Mouse (Mus musculus): ENCODE measurements around the gene Cx3cl1.
A peak's percentile ranks its signal among the peaks of the same experiment; 100 is the strongest.

The Cx3cl1 gene

DNA sequence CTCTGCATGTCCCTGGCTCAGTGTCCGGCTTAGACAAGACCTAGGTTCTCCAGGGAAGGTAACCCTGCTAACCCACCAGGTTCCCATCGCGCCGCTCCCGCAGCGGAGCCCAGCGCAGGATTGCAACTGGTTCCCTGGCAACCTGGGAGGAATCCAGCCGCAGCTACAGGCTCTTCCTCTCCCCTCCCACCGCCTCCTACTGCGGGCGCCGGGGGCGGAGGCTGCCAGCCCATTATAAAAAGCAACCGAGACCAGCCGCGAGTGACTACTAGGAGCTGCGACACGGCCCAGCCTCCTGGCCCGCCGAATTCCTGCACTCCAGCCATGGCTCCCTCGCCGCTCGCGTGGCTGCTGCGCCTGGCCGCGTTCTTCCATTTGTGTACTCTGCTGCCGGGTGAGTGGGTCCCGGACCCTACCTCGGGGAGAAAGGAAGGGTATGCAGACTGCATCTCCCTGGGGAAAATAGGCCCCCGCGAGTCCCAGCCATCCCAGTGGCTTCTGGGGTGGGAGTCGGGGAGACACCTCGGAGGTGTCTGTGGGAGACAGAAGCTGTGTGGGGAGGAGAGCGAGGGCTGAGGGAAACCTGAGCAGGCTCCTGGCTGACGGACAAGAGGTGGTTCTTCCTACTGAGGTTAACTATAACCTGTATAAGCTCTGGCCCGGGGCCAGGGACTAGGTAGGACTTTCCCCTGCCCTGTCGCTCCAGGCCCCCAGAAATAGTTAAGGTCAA lies at the start of gene Cx3cl1:
Gene Cx3cl1, plus strand, starts transcription at position 69 of the 730 bp plus-strand sequence.
- peak; percentile 87 for DNase-seq (ENCODE audit: low spot score)

DNA sequence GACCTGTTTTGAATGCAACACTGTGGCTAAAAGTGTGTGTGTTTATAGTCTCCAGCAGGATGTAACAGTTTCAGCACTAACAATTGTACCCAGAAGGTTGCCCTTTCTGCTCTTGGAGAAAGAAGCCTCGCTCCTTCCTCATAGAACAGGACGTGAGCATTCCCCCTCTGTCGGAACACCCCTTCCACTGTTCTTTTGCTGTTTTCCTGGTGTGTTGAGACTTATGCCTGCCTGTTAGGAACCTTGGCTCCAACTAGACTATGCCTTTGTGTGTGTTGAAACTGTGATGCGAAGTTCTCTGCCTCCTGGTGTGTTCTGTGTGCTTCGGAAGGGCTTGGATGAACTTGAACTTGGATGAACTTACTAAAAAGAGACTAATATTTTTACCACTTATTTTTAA lies 45.8 kb upstream of the Cx3cl1 start:
- no peak for DNase-seq (ENCODE audit: low spot score)

DNA sequence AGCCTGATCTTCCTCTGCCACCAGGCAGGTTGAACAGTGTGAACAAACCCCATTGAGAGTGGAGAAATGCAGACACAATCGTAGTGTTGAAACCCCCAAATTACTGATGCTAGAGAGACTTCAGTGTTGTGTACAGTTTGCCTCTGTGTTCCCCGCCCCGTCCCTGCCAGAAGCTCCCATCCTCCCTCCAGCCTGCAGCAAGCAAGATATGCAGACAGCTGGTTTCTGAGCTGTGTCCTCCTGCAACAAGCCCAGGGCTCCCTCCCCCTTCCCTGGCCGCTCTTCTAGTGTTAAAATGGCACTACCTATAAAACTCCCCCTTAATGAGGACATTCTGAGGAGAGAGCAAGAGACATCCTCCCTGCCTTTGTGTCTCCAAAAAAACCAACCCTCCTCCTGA lies 42.5 kb upstream of the Cx3cl1 start:
- no peak for DNase-seq (ENCODE audit: low spot score)

DNA sequence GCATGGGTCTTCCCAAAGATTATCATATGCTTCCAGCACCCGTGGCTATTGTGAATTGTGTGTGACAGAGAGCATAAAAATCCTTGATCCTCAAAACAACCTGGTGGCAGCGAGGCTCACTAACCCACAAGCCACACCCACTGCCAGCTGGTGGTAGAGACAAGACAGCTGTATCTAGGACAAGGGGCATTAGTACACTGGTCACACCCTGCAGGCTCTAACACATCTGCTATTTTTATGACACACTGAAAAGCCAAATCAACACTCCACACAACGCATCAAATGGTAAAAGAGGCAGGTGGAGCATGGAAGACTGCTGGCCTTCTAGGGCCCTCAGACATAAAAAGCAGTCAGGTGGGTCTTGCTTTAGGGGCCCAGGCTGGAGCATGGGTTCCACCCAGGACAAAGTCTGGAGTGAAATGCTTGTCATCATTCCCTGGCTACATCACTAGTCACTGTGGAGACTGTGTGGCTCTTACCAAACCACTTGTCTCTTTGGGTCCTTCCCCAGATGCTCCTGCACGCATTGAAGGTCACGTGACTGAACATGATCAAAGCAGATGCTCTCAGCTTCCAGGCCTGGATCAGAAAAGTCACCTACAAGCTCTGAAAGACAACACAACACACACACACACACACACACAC lies 37.9 kb upstream of the Cx3cl1 start:
- no peak for DNase-seq (ENCODE audit: low spot score)

DNA sequence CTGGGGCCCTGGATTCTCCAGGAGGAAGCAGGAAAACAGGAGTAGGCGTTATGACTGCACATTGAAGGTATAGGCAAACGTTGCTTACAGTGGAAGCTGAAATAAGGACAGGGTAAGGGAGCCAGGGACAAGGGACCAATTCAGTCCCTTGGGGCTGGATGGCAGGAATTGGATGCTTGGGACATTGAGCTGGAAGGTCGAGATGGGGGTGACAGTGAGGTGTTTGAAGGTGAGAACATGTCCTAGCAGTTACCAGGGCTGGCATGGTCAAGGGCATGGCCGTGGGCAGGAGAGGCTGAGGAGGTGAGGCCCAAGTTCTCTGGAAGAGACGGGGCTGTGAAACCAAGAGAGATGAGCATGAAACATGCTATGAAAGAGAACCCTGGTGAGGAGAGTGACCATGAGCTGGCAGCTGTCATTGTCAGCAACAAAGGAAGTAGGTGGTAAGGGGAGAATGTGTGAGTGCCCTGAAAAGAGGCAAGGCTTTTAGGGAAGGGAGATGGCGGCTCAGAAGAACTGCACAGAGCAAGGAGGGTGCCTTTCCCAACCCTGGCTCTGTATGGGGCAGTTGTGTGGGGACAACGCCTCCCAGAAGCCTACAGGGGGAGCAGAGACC lies 37.0 kb upstream of the Cx3cl1 start:
- DNase-seq (ENCODE audit: low spot score) = no peak

DNA sequence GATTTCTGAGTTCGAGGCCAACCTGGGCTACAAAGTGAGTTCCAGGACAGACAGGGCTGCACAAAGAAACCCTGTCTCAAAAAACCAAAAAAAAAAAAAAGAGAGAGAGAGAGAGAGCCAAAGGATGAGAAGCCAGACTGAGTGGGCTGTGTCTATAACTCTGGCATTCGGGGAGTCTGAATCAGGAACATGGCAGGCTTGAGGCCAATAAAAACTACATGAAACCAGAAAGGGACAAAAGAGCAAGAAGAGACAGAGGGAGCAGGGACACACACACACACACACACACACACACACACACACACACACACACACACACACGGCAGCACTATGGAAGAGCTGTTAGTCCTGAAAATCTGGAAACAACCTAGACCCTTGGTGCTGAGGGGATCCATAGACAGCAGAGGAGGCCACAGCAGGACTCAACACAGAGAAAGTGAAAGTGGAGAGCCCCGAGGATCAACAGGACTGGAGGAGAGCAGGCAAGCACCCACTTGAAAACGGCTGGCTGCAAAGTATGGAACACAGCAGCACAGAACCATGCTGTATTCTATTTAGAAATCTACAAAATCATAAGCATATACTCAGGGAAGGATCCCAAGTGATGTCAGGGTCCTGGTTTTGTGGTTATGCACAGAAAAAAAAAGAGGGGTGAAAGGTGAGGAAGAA lies 36.2 kb upstream of the Cx3cl1 start:
- no peak for DNase-seq (ENCODE audit: low spot score)

DNA sequence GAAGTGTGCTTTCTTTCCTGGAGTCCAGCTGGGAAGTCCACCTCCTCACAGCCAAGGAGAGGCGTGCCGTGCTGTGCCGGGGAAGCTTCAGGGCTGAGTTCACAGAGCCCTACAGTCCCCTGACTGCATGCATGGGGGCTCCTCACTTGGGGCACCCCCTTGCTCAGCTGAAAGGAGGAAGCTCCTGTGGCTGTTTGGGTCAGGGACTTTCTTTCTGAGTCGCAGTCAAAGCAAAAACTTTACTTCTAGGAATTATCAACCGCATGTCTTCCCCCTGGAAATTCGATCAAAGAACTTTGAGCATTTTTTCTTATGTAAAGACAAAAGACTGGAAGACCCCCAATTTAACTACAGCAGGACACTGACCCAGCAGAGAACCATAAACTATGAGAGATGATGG lies 32.0 kb upstream of the Cx3cl1 start:
- no peak for DNase-seq (ENCODE audit: low spot score)

DNA sequence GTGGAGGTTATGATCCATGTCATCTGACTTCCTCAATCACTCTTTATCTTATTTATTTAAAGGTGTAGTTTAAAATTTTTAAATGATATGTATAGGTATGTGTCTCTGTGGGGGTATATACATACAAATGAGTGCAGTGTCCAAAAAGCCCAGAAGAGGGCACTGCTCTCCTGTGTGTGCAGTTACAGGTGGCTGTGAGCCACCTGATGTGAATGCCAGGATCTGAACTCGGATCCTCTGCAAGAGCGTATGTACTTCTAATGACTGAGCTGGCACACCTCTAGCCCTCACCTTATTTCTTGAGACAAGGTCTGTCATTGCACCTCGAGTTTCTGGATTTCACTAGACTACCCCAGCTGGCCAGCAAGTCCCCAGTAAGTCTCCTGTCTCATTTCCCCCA lies 31.2 kb upstream of the Cx3cl1 start:
- no peak for DNase-seq (ENCODE audit: low spot score)

DNA sequence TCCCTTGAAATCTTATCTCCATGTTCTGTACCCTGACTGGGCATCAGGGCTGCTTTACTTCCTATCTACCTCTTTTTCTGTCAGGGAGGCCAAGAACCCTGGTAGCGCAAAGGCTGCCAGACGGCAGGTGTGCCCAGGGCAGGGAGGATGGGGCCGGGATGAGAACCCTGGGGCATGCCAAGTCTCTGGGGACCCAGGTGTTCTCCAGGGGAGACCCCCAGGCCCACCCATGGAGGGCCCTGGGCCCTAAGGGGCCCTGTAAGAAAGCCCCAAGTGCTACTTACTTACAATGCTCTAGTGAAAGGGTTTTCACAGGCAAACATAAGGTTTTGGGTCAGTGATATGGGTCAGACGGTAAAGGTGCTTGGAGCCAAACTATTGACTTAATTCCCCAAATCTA lies 30.1 kb upstream of the Cx3cl1 start:
- DNase-seq (ENCODE audit: low spot score) = no peak

DNA sequence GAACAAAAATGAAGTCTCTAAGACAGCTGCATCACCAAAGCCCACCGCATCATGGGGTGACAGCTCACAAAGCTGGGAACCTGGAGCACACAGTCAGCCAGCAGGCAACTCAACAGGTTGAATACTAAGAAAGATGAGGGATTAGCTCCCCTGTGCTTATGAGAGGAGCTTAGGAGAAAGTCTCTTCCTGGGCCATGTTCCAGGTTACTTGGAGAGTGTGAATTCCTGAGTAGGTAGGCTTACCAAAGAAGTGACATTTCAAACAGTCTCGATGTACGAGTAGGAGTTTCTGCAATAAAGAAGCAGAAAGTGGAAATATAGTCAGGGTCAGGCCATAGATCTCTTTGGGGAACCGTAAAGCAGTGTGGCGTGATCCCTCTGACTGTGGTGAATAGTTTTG lies 27.3 kb upstream of the Cx3cl1 start:
- DNase-seq (ENCODE audit: low spot score) = no peak

DNA sequence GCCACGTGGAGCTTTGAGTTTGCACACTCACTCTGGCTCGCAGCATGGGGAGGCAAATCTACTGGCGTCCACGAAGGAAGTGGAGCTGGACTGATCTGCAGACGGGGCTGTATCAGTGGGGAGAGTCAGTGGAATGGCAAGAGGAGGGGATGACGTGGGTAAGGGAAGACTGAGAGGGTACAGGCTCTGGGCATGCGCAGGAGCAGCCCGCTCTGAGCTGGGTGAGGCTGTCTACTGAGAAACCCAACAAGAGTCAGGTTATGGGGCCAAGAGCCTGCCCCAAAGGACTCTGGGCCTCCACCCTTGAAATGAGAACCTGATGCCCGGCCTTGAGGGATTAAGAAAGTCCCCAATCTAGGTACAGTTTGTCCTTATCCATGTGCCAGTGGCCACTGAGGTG lies 26.8 kb upstream of the Cx3cl1 start:
- DNase-seq (ENCODE audit: low spot score) = no peak

DNA sequence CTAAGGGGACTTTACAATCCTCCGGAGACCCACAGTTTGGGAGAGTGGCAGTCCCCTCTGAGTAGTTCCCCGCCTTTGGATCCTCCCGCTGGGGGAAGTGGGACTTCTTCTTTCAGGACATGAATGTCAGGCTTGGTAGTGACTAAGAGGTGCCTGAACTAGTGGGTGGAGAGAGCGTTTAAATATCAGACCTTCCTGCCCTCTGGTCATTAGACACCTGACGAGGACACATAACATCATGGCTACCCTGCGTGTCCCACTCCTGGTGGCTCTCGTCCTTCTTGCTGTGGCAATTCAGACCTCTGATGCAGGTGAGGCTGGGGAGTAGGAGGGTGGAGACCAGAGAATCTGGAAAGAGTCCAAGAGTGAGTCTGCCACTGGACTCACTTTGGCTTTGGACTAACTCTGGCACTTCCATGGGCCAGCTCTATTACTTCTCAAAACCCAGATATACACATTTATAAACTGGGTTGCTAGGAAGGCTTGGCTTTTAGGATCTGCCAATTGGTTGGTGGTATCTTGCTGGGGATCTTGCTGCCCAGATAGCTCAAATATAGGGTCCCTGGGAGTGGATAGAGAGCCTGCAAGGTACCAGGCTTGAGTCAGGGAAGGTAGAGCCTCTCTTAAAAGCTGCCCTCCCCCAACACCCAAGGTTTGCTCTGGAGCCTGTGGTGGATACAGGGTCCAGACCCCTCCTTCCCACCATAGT lies 26.2 kb upstream of the Cx3cl1 start, which contains the start of gene Ccl22:
Gene Ccl22, plus strand, starts transcription at position 115 of the 709 bp plus-strand sequence.
- no peak for DNase-seq (ENCODE audit: low spot score)

DNA sequence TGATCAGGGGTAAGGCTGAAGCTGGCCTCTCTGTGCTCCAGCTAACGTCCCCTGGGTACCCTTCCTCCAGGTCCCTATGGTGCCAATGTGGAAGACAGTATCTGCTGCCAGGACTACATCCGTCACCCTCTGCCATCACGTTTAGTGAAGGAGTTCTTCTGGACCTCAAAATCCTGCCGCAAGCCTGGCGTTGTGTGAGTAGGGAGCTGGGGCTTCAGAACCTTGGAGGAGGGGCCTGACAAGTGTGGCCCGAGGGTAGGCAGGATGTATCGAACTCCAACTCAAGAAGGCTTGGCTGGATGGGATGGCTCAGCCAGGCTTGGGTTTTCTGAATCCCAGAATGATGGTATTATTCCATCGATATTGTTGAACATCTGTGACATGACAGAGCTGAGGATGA lies 25.0 kb upstream of the Cx3cl1 start:
- no peak for DNase-seq (ENCODE audit: low spot score)

DNA sequence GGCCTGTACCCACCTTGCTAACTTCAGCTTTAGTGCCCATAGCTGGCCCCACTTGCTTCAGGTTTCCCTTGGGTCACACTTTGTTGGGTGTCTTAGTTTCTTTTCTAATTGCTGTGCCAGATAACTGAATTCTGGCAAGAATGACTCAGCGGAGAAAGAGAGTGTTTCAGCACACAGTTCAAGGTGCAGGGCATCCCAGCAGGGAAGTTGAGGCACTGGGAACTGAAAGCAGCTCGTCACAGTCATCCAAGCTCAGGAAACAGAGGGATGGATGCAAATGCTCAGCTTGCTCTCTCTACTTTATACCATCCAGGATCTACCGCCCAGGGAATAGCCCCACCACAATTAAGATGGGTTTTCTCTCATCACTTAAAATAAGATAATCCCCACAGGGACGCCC lies 23.4 kb upstream of the Cx3cl1 start:
- DNase-seq (ENCODE audit: low spot score) = no peak

DNA sequence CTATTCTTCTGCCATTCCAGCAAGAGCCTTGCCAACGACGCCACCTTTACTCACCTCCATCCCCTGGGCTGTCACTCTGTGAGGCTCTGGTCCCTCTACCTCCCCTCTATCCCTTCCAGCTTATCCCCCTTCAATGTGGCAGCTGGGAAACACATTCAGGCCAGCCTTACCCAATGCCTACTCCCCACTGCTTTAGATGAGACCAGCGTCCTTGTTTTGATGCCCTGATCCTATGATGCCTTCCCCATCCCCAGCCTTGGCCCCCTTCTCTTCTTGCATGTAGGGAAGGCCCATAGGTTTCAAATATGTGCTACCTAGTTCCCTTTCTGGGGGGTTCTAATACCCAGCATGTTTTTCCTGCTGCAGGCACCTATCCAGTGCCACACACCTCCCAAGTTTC lies 21.9 kb upstream of the Cx3cl1 start:
- DNase-seq (ENCODE audit: low spot score) = no peak

DNA sequence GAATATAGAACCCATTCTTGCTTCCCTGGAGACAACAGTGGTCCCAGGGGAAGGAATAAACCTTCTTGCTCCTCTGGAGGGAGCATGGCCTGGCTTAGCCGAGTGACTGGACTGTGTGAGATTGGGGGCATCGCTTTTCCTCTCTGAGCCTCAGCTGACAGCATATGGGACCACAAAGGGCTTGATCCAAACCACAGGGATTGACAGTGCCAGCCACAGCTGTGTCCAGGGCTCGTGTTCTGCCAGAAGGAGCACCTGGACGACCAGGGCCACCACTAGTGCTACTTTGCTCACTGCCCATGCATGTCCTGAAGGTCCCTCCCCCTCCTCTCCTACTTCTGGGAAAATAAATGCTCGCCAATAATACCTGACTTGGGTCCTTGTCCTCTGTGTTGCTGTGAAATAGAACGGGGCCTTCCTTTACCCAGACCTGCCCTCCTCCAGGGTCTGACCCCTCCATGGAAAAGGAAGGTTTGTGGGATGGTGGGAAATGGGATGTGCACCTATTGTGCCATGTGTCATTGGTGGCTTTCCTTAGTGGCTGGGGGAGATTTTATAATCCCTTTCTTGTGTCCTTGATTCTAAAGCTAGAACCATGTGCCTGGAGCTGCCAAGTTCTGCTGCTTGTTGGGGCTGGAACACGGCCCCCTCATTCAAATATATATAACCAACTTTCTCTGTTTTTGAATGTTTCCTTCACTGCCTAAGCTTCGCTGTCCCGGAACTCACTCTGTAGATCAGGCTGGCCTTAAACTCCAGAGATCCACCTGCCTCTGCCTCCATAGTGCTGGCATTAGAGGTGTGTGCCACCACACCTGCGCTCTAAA lies 20.6 kb upstream of the Cx3cl1 start:
- DNase-seq (ENCODE audit: low spot score) = no peak

DNA sequence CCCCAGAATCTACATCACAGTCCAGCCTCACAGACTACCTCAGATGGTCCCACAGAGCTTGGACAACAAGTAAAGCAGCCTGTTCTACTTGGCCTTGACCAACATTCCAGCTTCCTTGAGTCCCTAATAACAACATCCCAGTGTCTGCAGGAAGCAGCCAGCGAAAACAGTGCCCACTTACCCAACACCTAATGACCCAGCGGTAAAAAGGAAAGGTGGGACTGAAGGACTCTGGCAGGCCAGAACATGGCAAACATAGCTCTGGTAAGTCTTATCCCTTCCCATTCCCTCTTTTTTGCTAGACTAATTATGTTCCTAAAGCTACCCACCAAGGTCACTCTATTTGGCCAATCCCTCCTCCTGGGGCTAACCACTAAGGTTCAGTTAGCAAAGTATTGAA lies 17.8 kb upstream of the Cx3cl1 start:
- DNase-seq (ENCODE audit: low spot score) = no peak

DNA sequence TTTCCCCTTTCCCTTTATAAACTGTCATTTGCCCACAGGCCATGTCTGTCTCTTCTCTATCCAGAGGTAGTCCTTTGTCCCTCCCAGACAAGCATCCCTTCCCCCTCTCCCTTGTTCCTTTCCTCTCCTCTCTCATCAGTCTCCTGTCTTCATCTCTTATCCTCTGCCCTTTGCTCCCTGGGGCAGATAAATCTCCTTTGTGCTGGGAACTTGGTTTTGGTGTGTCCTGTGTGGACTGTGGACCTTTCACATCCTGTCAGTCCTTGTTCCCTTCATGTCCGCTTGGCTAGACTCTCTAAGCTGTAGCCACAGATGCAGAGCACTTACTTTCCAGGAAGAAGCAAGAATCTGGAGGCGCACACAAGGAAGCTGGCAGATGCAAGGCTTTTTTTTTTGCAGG lies 17.3 kb upstream of the Cx3cl1 start:
- no peak for DNase-seq (ENCODE audit: low spot score)

DNA sequence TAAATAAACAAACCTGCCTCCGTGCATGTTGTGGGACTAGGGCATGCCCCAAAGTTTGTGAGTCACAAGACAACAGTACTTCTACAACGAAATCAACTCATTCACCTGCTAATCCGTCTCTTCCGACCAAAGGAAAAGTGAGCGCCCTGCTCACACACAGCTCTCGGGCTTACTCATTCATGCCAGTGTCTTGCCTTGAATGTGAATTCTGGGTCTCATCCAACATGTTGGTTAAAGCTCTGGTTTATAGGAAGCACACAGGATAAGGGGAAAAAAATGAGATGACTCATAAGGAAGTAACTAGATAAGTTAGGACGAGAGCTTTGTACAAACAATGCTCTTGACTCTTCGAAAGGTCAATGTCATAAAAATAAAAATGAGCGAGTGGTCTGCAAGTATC lies 4.8 kb upstream of the Cx3cl1 start:
- DNase-seq (ENCODE audit: low spot score) = no peak

DNA sequence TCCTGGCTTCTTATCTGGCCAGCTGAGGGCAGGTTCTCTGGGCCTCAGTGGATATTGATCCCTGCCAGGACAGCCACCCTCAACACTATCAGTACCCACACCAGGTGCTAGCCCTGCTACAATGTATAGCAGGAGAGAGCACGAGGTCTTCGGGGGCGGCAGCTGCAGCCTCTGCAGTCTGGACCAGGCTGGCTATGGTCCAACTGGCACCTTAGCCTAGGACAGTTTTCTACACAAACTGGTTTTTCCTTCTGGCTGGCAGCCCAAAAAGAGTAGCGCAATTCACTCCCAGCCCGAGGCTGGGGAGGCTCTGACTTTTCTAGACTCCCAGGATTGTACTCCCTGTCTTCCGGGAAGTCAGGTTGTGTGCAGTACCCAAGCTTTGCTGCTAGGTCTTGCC lies 864 bp upstream of the Cx3cl1 start:
- DNase-seq (ENCODE audit: low spot score) = no peak

DNA sequence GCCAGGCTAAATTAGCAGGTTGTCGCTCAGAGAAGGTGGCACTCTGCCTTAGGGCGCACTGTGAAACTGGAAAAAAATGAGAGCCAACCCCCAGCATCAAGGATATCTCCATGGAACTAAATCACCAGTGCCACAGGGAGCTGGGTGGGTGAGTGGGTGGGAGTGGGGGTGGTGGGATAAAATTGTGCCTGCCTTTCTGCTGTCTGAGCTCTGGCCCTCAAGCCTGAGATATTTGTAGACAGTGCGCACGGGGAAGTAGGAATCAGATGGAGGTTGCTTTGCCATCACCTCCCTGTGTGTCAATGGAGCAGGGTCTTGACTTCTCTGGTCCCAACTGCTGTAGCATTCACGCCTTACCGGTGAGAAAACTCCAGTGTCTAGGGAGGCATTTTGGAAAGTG lies 1.2 kb downstream of the Cx3cl1 start:
- DNase-seq (ENCODE audit: low spot score) = no peak
